Mouse (Mus musculus): ENCODE measurements around the gene Plpp7. TPM values are rescaled to one million over a fixed set of nuclear protein-coding genes. Genes with fewer than 3 reads are reported as not detected.

The Plpp7 gene
- total and polyA plus RNA-seq, 3 experiments, result 7.3 to 15.1 TPM; not detected in 1

- peak; percentile 70 for DNase-seq (ENCODE audit: low read depth, low spot score)
- no peaks in the 10 kb centered on the region for H3K9me3 ChIP-seq (replicated peaks; ENCODE audit: insufficient read depth, low read length)
- peaks cover 17 to 26% of the 10 kb centered on the region in 2 experiments for H3K4me1 ChIP-seq (ENCODE audit: control insufficient read depth in 1 of 2, insufficient read depth in 2 of 2, low read length in 2 of 2)
- H3K36me3 ChIP-seq (ENCODE audit: control insufficient read depth in 1 of 2, insufficient read depth in 2 of 2, low read length in 2 of 2), result peaks cover 0 to 8% of the 10 kb centered on the region in 2 experiments; a peak in 3 of 4 replicates
- no peaks in the 10 kb centered on the region for H3K27me3 ChIP-seq (ENCODE audit: control insufficient read depth in 1 of 2, insufficient read depth in 2 of 2, low read length in 2 of 2)
- TF ChIP-seq RCOR1 (IDR thresholded peaks at IDR 0.05; ENCODE audit: low read depth, low read length) (peak; percentile 50; the same call in 1 of the 2 replicates), CHD2 (IDR thresholded peaks at IDR 0.05; ENCODE audit: low read length) (no peak), SIN3A (IDR thresholded peaks at IDR 0.05; ENCODE audit: low read length) (peak; percentile 70), SMC3 (IDR thresholded peaks at IDR 0.05; ENCODE audit: low read depth, low read length) (0 out of 2 replicates have a peak, but pooled peaks have one; percentile 16), CTCF (IDR thresholded peaks at IDR 0.05 in 2 of 3, conservative IDR thresholded peaks at IDR 0.05 in 1 of 3; ENCODE audit: control insufficient read depth in 1 of 3, insufficient read depth in 1 of 3, low read depth in 2 of 3, low read length in 3 of 3, poor library complexity in 1 of 3, severe bottlenecking in 1 of 3) (0 out of 6 replicates have a peak, but pooled peaks of 1 of the 3 experiments have one; percentile 5), GABPA (IDR thresholded peaks at IDR 0.05; ENCODE audit: low read depth, low read length) (no peak), CHD1 (IDR thresholded peaks at IDR 0.05; ENCODE audit: low read depth, low read length) (no peak), ZNF384 (IDR thresholded peaks at IDR 0.05; ENCODE audit: low read depth, low read length) (peak; percentile 86), EP300 (IDR thresholded peaks at IDR 0.05; ENCODE audit: low read depth in 1 of 2, low read length in 2 of 2) (peak in 1 of 2 experiments; percentile 48; a peak in 2 of 4 replicates), HCFC1 (IDR thresholded peaks at IDR 0.05; ENCODE audit: low read depth, low read length) (peak; percentile 27; the same call in 1 of the 2 replicates), TBP (IDR thresholded peaks at IDR 0.05; ENCODE audit: low read depth, low read length) (0 out of 2 replicates have a peak, but pooled peaks have one; percentile 13), POLR2AphosphoS2 (IDR thresholded peaks at IDR 0.05; ENCODE audit: low read length) (no peak), MXI1 (IDR thresholded peaks at IDR 0.05; ENCODE audit: low read depth, low read length) (peak; percentile 38; the same call in 1 of the 2 replicates)
- peak overlapping the region; percentile 40 for H3K9ac ChIP-seq (ENCODE audit: control insufficient read depth, low read depth, low read length, poor library complexity, severe bottlenecking)
- H3K79me2 ChIP-seq (ENCODE audit: control insufficient read depth, insufficient read depth, low read length, poor library complexity), result peaks cover 27% of the 10 kb centered on the region
- H3K27ac ChIP-seq (ENCODE audit: control insufficient read depth, low read depth, low read length), result no peak overlapping the region
- peak overlapping the region; percentile 70 to 99 for H3K4me3 ChIP-seq (ENCODE audit: control insufficient read depth in 1 of 2, insufficient read depth in 1 of 2, low read depth in 2 of 2, low read length in 2 of 2)
These were observed 13.9 kb upstream of the Plpp7 start for GRCm38 (mm10) chr2:32081296-32081929.

DNA sequence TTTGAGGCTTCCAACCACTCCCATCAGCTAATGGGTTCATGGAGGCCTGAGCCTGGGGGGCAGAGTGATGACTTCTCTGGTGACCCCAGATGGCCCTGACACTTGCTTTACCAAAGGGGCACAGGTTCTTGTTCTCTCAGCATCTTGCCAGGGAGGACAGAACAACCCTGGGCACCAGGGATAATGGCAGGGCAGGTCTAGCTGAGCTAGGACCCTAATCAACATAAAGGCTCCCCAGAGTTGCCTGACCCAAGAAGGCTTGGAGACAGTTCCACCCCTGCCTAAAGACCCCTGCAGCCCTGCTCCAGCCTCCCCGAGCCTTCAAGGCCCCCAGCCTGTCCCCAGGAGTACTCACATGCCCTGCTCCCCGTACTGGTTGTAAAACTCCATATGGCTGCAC, 13.1 kb upstream of the Plpp7 start:
- Histone ChIP-seq H3K9me3 (replicated peaks; ENCODE audit: insufficient read depth, low read length) (no peaks in the 10 kb centered on the region), H3K4me1 (ENCODE audit: control insufficient read depth in 1 of 2, insufficient read depth in 2 of 2, low read length in 2 of 2) (peaks cover 17 to 26% of the 10 kb centered on the region in 2 experiments), H3K4me3 (ENCODE audit: control insufficient read depth in 1 of 2, insufficient read depth in 1 of 2, low read depth in 2 of 2, low read length in 2 of 2) (peak overlapping the region; percentile 70 to 99), H3K27ac (ENCODE audit: control insufficient read depth, low read depth, low read length) (no peak overlapping the region), H3K36me3 (ENCODE audit: control insufficient read depth in 1 of 2, insufficient read depth in 2 of 2, low read length in 2 of 2) (peaks cover 0 to 8% of the 10 kb centered on the region in 2 experiments; a peak in 3 of 4 replicates), H3K79me2 (ENCODE audit: control insufficient read depth, insufficient read depth, low read length, poor library complexity) (peaks cover 27% of the 10 kb centered on the region), H3K27me3 (ENCODE audit: control insufficient read depth in 1 of 2, insufficient read depth in 2 of 2, low read length in 2 of 2) (no peaks in the 10 kb centered on the region), H3K9ac (ENCODE audit: control insufficient read depth, low read depth, low read length, poor library complexity, severe bottlenecking) (peak overlapping the region; percentile 81)
- DNase-seq (ENCODE audit: low read depth, low spot score), result no peak
- no peak for TF ChIP-seq NRF1 (IDR thresholded peaks at IDR 0.05; ENCODE audit: insufficient read depth, low read depth, low read length, poor library complexity, severe bottlenecking)

All from MEL (cell line).